Mouse (Mus musculus) forebrain, embryonic 16.5 days (tissue): ENCODE measurements at regions not wholly inside any gene's neighbourhood (a gene's known extent, or its start where the extent isn't known, plus 50 kb on each side); places are given as distances from the start of the nearest gene placed in this dataset.

ENCODE experiments used
- ATAC-seq: fragments of 200-750 bp; cut with Nextera tagmentation; 2 replicates; pipeline ENCODE4 v1.8.0; 2017; ENCODE audit warnings: mild to moderate bottlenecking, moderate library complexity
- H3K27ac ChIP-seq: fragments of 300-500 bp; sonication (generic); 2 replicates; pipeline ENCODE4 v1.5.1; 2014; ENCODE audit warnings: low read length, control low read depth
- H3K27me3 ChIP-seq: fragments of 300-500 bp; sonication (generic); replicated peaks from 2 replicates; pipeline ENCODE4 v1.6.1; 2014; ENCODE audit warnings: low read length; ENCODE audit not compliant: control insufficient read depth, insufficient read depth
- H3K36me3 ChIP-seq: fragments of 300-500 bp; sonication (generic); 2 replicates; pipeline ENCODE4 v1.6.1; 2014; ENCODE audit not compliant: control insufficient read depth, insufficient read depth
- H3K4me1 ChIP-seq: fragments of 300-500 bp; sonication (generic); replicated peaks from 2 replicates; pipeline ENCODE4 v1.6.1; 2014; ENCODE audit warnings: low read length; ENCODE audit not compliant: control insufficient read depth, insufficient read depth
- H3K4me2 ChIP-seq: fragments of 300-500 bp; sonication (generic); 2 replicates; pipeline ENCODE4 v1.6.1; 2014; ENCODE audit warnings: mild to moderate bottlenecking, low read length, control low read depth
- H3K4me3 ChIP-seq: fragments of 300-500 bp; sonication (generic); replicated peaks from 2 replicates; pipeline ENCODE4 v1.5.1; 2014; ENCODE audit warnings: mild to moderate bottlenecking, low read length, control low read depth
- H3K9ac ChIP-seq: fragments of 300-500 bp; sonication (generic); replicated peaks from 2 replicates; pipeline ENCODE4 v1.6.1; 2014; ENCODE audit warnings: low read depth, low read length, control low read depth
- H3K9me3 ChIP-seq: fragments of 300-500 bp; sonication (generic); 2 replicates; pipeline ENCODE4 v1.6.1; 2016; ENCODE audit warnings: low read length; ENCODE audit not compliant: control insufficient read depth
- WGBS: fragments of 180-500 bp; shearing (Covaris S2); extraction: QIAGEN DNeasy Blood & Tissue Kit; methylation state at CpG from one replicate; pipeline ENCODE4 v1.1.7; 2014; 5-methylcytosine and 5-hydroxymethylcytosine counted together

GRCm38 (mm10) chr10:98352061-98352460, 562.1 kb upstream of the Atp2b1 start:
- H3K4me1 ChIP-seq, result peaks cover 7% of the 10 kb centered on the region; the same call in 1 of the 2 replicates
- no peak overlapping the region for H3K4me3 ChIP-seq
- no peak for ATAC-seq
- 75% methylated on average over 2 of the region's 2 CpGs for WGBS
- no peak overlapping the region for H3K9ac ChIP-seq
- H3K9me3 ChIP-seq, result no peaks in the 10 kb centered on the region
- no peaks in the 10 kb centered on the region for H3K27me3 ChIP-seq
- H3K4me2 ChIP-seq, result no peak overlapping the region
- H3K27ac ChIP-seq, result no peak overlapping the region
- no peaks in the 10 kb centered on the region for H3K36me3 ChIP-seq

- Histone ChIP-seq H3K9me3 (no peaks in the 10 kb centered on the region), H3K9ac (no peak overlapping the region), H3K4me3 (no peak overlapping the region), H3K27ac (no peak overlapping the region), H3K27me3 (no peaks in the 10 kb centered on the region), H3K4me1 (peaks cover 4% of the 10 kb centered on the region; the same call in 1 of the 2 replicates), H3K36me3 (no peaks in the 10 kb centered on the region), H3K4me2 (no peak overlapping the region)
- peak; percentile 93 for ATAC-seq
- 52% methylated on average over 2 of the region's 2 CpGs for WGBS
These were observed 559.7 kb upstream of the Atp2b1 start for GRCm38 (mm10) chr10:98354486-98354885.

- Histone ChIP-seq H3K4me3 (no peak overlapping the region), H3K4me2 (no peak overlapping the region), H3K36me3 (no peaks in the 10 kb centered on the region), H3K4me1 (no peaks in the 10 kb centered on the region), H3K9me3 (no peaks in the 10 kb centered on the region), H3K9ac (no peak overlapping the region), H3K27me3 (no peaks in the 10 kb centered on the region), H3K27ac (no peak overlapping the region)
- WGBS, result 71% methylated on average over 2 of the region's 2 CpGs
- ATAC-seq, result no peak
These were observed 549.6 kb upstream of the Atp2b1 start for GRCm38 (mm10) chr10:98364604-98365003.

GRCm38 (mm10) chr10:98372561-98372960, 541.6 kb upstream of the Atp2b1 start:
- Histone ChIP-seq H3K36me3 (no peaks in the 10 kb centered on the region), H3K9me3 (no peaks in the 10 kb centered on the region), H3K4me2 (no peak overlapping the region), H3K27ac (no peak overlapping the region), H3K4me1 (no peaks in the 10 kb centered on the region), H3K27me3 (no peaks in the 10 kb centered on the region), H3K9ac (no peak overlapping the region), H3K4me3 (no peak overlapping the region)
- ATAC-seq, result no peak
- WGBS, result 58% methylated on average over 4 of the region's 4 CpGs

- Histone ChIP-seq H3K4me1 (no peaks in the 10 kb centered on the region), H3K36me3 (no peaks in the 10 kb centered on the region)
These were observed 540.9 kb upstream of the Atp2b1 start for GRCm38 (mm10) chr10:98373314-98373713.

GRCm38 (mm10) chr10:98374684-98375083, 539.5 kb upstream of the Atp2b1 start:
- H3K4me1 ChIP-seq, result no peaks in the 10 kb centered on the region
- no peak overlapping the region for H3K4me2 ChIP-seq
- no peak overlapping the region for H3K4me3 ChIP-seq
- no peaks in the 10 kb centered on the region for H3K9me3 ChIP-seq
- no peak overlapping the region for H3K27ac ChIP-seq
- H3K36me3 ChIP-seq, result no peaks in the 10 kb centered on the region
- H3K27me3 ChIP-seq, result no peaks in the 10 kb centered on the region
- ATAC-seq, result no peak
- no peak overlapping the region for H3K9ac ChIP-seq

More at GRCm38 (mm10) chr10:98373314-98373713, 540.9 kb upstream of the Atp2b1 start:
- Histone ChIP-seq H3K9me3 (no peaks in the 10 kb centered on the region), H3K4me3 (no peak overlapping the region), H3K27ac (no peak overlapping the region), H3K4me2 (no peak overlapping the region), H3K27me3 (no peaks in the 10 kb centered on the region), H3K9ac (no peak overlapping the region)
- 88% methylated on average over 3 of the region's 3 CpGs for WGBS
- ATAC-seq, result no peak

GRCm38 (mm10) chr10:98388543-98388942, 525.7 kb upstream of the Atp2b1 start:
- ATAC-seq, result no peak
- no peaks in the 10 kb centered on the region for H3K36me3 ChIP-seq
- H3K4me3 ChIP-seq, result no peak overlapping the region
- H3K4me2 ChIP-seq, result no peak overlapping the region
- no peak overlapping the region for H3K27ac ChIP-seq
- H3K9me3 ChIP-seq, result no peaks in the 10 kb centered on the region
- no peak overlapping the region for H3K9ac ChIP-seq
- H3K4me1 ChIP-seq, result no peaks in the 10 kb centered on the region
- no peaks in the 10 kb centered on the region for H3K27me3 ChIP-seq

GRCm38 (mm10) chr10:98399864-98400263, 514.3 kb upstream of the Atp2b1 start:
- H3K4me1 ChIP-seq, result 0 out of 2 replicates have a peak, but pooled peaks cover 4% of the 10 kb centered on the region
- ATAC-seq, result peak; percentile 83
- H3K9me3 ChIP-seq, result no peaks in the 10 kb centered on the region
- no peaks in the 10 kb centered on the region for H3K27me3 ChIP-seq
- no peak overlapping the region for H3K27ac ChIP-seq
- H3K4me2 ChIP-seq, result no peak overlapping the region
- H3K36me3 ChIP-seq, result no peaks in the 10 kb centered on the region
- WGBS, result 7% methylated on average over 1 of the region's 1 CpGs
- no peak overlapping the region for H3K4me3 ChIP-seq
- H3K9ac ChIP-seq, result no peak overlapping the region

- peak; percentile 89 for ATAC-seq
- Histone ChIP-seq H3K27me3 (no peaks in the 10 kb centered on the region), H3K4me1 (0 out of 2 replicates have a peak, but pooled peaks cover 5% of the 10 kb centered on the region), H3K9me3 (no peaks in the 10 kb centered on the region), H3K9ac (no peak overlapping the region), H3K4me3 (no peak overlapping the region), H3K36me3 (no peaks in the 10 kb centered on the region), H3K27ac (no peak overlapping the region), H3K4me2 (no peak overlapping the region)
- WGBS, result 56% methylated on average over 16 of the region's 17 CpGs
These were observed 496.1 kb upstream of the Atp2b1 start for GRCm38 (mm10) chr10:98417807-98418743.
